Mouse (Mus musculus): ENCODE results near the gene Batf3. TPM values are rescaled to one million over a fixed set of nuclear protein-coding genes. Genes with fewer than 3 reads are reported as not detected.

The Batf3 gene
- total and polyA plus RNA-seq, 2 experiments from 2014 or later, result 1.3 TPM; not detected in 1

- DNase-seq (ENCODE audit: low spot score) (no peak), ATAC-seq (ENCODE audit: insufficient read depth, low read depth) (0 out of 2 replicates have a peak, but pooled peaks have one; percentile 27)
- H3K4me2 ChIP-seq (ENCODE audit: low read depth, low read length), result no peak overlapping the region
- H3K4me3 ChIP-seq (ENCODE audit: low read depth, low read length), result no peak overlapping the region
- TF ChIP-seq EP300 (IDR thresholded peaks at IDR 0.05; ENCODE audit: low read depth), result no peak
- no peak for TF ChIP-seq CTCF (IDR thresholded peaks at IDR 0.05; ENCODE audit: low read depth)
- H3K9ac ChIP-seq (replicated peaks; ENCODE audit: low read depth, low read length), result no peak overlapping the region
- no peaks in the 10 kb centered on the region for H3K36me3 ChIP-seq (replicated peaks; ENCODE audit: control insufficient read depth, insufficient read depth, low read length)
- H3K4me1 ChIP-seq (ENCODE audit: control insufficient read depth, insufficient read depth), result 0 out of 2 replicates have a peak, but pooled peaks cover 5% of the 10 kb centered on the region
- WGBS, result 45% methylated on average over 10 of the region's 10 CpGs
- H3K9me3 ChIP-seq (replicated peaks; ENCODE audit: control insufficient read depth, low read length), result no peaks in the 10 kb centered on the region
- no peak overlapping the region for H3K27ac ChIP-seq (ENCODE audit: low read depth)
- no peaks in the 10 kb centered on the region for H3K27me3 ChIP-seq (ENCODE audit: control insufficient read depth, insufficient read depth, low read length)
These were observed 9.7 kb downstream of the Batf3 start for GRCm38 (mm10) chr1:191107306-191107705.

GRCm38 (mm10) chr1:191109907-191110306 is 12.3 kb downstream of the Batf3 start:
- Histone ChIP-seq H3K9ac (replicated peaks; ENCODE audit: low read depth, low read length) (no peak overlapping the region), H3K36me3 (replicated peaks; ENCODE audit: control insufficient read depth, insufficient read depth, low read length) (no peaks in the 10 kb centered on the region), H3K4me1 (ENCODE audit: control insufficient read depth, insufficient read depth) (0 out of 2 replicates have a peak, but pooled peaks cover 5% of the 10 kb centered on the region), H3K4me3 (ENCODE audit: low read depth, low read length) (no peak overlapping the region), H3K27me3 (ENCODE audit: control insufficient read depth, insufficient read depth, low read length) (no peaks in the 10 kb centered on the region), H3K27ac (ENCODE audit: low read depth) (no peak overlapping the region), H3K4me2 (ENCODE audit: low read depth, low read length) (no peak overlapping the region), H3K9me3 (replicated peaks; ENCODE audit: control insufficient read depth, low read length) (no peaks in the 10 kb centered on the region)
- ATAC-seq (ENCODE audit: insufficient read depth, low read depth), result no peak
- WGBS, result 87% methylated on average over 9 of the region's 9 CpGs
- TF ChIP-seq CTCF (IDR thresholded peaks at IDR 0.05; ENCODE audit: low read depth), result no peak
- TF ChIP-seq EP300 (IDR thresholded peaks at IDR 0.05; ENCODE audit: low read depth), result no peak
- DNase-seq (ENCODE audit: low spot score), result no peak

GRCm38 (mm10) chr1:191111146-191111545 is 13.5 kb downstream of the Batf3 start:
- no peak overlapping the region for H3K4me2 ChIP-seq (ENCODE audit: low read depth, low read length)
- 0 out of 2 replicates have a peak, but pooled peaks cover 5% of the 10 kb centered on the region for H3K4me1 ChIP-seq (ENCODE audit: control insufficient read depth, insufficient read depth)
- TF ChIP-seq EP300 (IDR thresholded peaks at IDR 0.05; ENCODE audit: low read depth) (no peak), CTCF (IDR thresholded peaks at IDR 0.05; ENCODE audit: low read depth) (no peak)
- ATAC-seq (ENCODE audit: insufficient read depth, low read depth) (no peak), DNase-seq (ENCODE audit: low spot score) (no peak)
- 41% methylated on average over 8 of the region's 8 CpGs for WGBS
- H3K9me3 ChIP-seq (replicated peaks; ENCODE audit: control insufficient read depth, low read length), result no peaks in the 10 kb centered on the region
- no peaks in the 10 kb centered on the region for H3K36me3 ChIP-seq (replicated peaks; ENCODE audit: control insufficient read depth, insufficient read depth, low read length)
- H3K27ac ChIP-seq (ENCODE audit: low read depth), result no peak overlapping the region
- H3K4me3 ChIP-seq (ENCODE audit: low read depth, low read length), result no peak overlapping the region
- no peaks in the 10 kb centered on the region for H3K27me3 ChIP-seq (ENCODE audit: control insufficient read depth, insufficient read depth, low read length)
- H3K9ac ChIP-seq (replicated peaks; ENCODE audit: low read depth, low read length), result no peak overlapping the region

GRCm38 (mm10) chr1:191114868-191115267 is 17.2 kb downstream of the Batf3 start:
- TF ChIP-seq EP300 (IDR thresholded peaks at IDR 0.05; ENCODE audit: low read depth) (no peak), CTCF (IDR thresholded peaks at IDR 0.05; ENCODE audit: low read depth) (no peak)
- Histone ChIP-seq H3K9ac (replicated peaks; ENCODE audit: low read depth, low read length) (no peak overlapping the region), H3K4me3 (ENCODE audit: low read depth, low read length) (no peak overlapping the region), H3K36me3 (replicated peaks; ENCODE audit: control insufficient read depth, insufficient read depth, low read length) (no peaks in the 10 kb centered on the region), H3K27me3 (ENCODE audit: control insufficient read depth, insufficient read depth, low read length) (no peaks in the 10 kb centered on the region), H3K27ac (ENCODE audit: low read depth) (no peak overlapping the region), H3K4me2 (ENCODE audit: low read depth, low read length) (no peak overlapping the region), H3K4me1 (ENCODE audit: control insufficient read depth, insufficient read depth) (0 out of 2 replicates have a peak, but pooled peaks cover 5% of the 10 kb centered on the region), H3K9me3 (replicated peaks; ENCODE audit: control insufficient read depth, low read length) (no peaks in the 10 kb centered on the region)
- DNase-seq (ENCODE audit: low spot score) (no peak), ATAC-seq (ENCODE audit: insufficient read depth, low read depth) (no peak)
- WGBS, result 56% methylated on average over 7 of the region's 7 CpGs

- Histone ChIP-seq H3K9me3 (replicated peaks; ENCODE audit: control insufficient read depth, low read length) (no peaks in the 10 kb centered on the region), H3K4me1 (ENCODE audit: control insufficient read depth, insufficient read depth) (0 out of 2 replicates have a peak, but pooled peaks cover 4% of the 10 kb centered on the region), H3K27me3 (ENCODE audit: control insufficient read depth, insufficient read depth, low read length) (no peaks in the 10 kb centered on the region), H3K4me2 (ENCODE audit: low read depth, low read length) (no peak overlapping the region), H3K36me3 (replicated peaks; ENCODE audit: control insufficient read depth, insufficient read depth, low read length) (no peaks in the 10 kb centered on the region), H3K27ac (ENCODE audit: low read depth) (no peak overlapping the region), H3K4me3 (ENCODE audit: low read depth, low read length) (no peak overlapping the region), H3K9ac (replicated peaks; ENCODE audit: low read depth, low read length) (no peak overlapping the region)
- no peak for TF ChIP-seq EP300 (IDR thresholded peaks at IDR 0.05; ENCODE audit: low read depth)
- no peak for TF ChIP-seq CTCF (IDR thresholded peaks at IDR 0.05; ENCODE audit: low read depth)
- ATAC-seq (ENCODE audit: insufficient read depth, low read depth) (no peak), DNase-seq (ENCODE audit: low spot score) (no peak)
- 60% methylated on average over 11 of the region's 11 CpGs for WGBS
These were observed 18.0 kb downstream of the Batf3 start for GRCm38 (mm10) chr1:191115514-191116238.
